Mouse (Mus musculus): Measurements from ENCODE around the gene Rbp7.

DNA sequence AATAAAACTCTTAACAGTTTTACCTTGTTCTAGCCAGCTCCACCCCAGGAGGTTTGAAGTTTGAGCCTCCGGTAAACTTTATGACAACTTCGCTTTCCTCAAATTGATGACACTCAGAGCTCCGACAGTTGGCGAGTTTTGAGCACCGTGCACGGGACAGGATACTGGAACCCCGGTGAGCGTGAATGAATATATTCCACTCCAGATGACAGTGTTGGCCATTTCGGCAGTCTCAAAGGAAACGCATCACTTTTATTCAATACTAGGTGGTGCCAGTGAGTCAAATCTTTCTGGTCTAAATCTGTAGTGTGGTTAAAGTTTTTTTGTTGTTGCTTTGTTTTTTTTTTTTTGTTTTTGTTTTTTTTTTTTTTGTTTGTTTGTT is 31.0 kb upstream of the Rbp7 start:
- TF ChIP-seq CTCF (IDR thresholded peaks at IDR 0.05; ENCODE audit: low read depth, low read length), result no peak
- TF ChIP-seq POLR2A (IDR thresholded peaks at IDR 0.05; ENCODE audit: insufficient read depth, low read length), result no peak
